Mouse (Mus musculus) hindbrain, embryonic 13.5 days (tissue): ENCODE measurements around the gene Ldlr. TPM values are rescaled to one million over a fixed set of nuclear protein-coding genes. Genes with fewer than 3 reads are reported as not detected.
A peak's percentile ranks its signal among the peaks of the same experiment; 100 is the strongest.

ENCODE experiments used
- ATAC-seq: fragments of 200-750 bp; cut with Nextera tagmentation; 2 replicates; pipeline ENCODE4 v1.8.0; 2017; ENCODE audit warnings: moderate TSS enrichment; ENCODE audit not compliant: low FRiP score
- H3K27ac ChIP-seq: fragments of 300-500 bp; sonication (generic); 2 replicates; pipeline ENCODE4 v1.5.1; 2015; ENCODE audit warnings: inconsistent platforms, mild to moderate bottlenecking, moderate library complexity
- H3K27me3 ChIP-seq: fragments of 300-500 bp; sonication (generic); 2 replicates; pipeline ENCODE4 v1.6.1; 2015; ENCODE audit warnings: mild to moderate bottlenecking, inconsistent platforms
- H3K36me3 ChIP-seq: fragments of 300-500 bp; sonication (generic); 2 replicates; pipeline ENCODE4 v1.6.1; 2015; ENCODE audit warnings: mild to moderate bottlenecking, inconsistent platforms
- H3K4me1 ChIP-seq: fragments of 300-500 bp; sonication (generic); replicated peaks from 2 replicates; pipeline ENCODE4 v1.6.1; 2015; ENCODE audit warnings: inconsistent platforms
- H3K4me2 ChIP-seq: fragments of 300-500 bp; sonication (generic); 2 replicates; pipeline ENCODE4 v1.6.1; 2015; ENCODE audit warnings: inconsistent platforms, mild to moderate bottlenecking, moderate library complexity
- H3K4me3 ChIP-seq: fragments of 300-500 bp; sonication (generic); 2 replicates; pipeline ENCODE4 v1.5.1; 2015; ENCODE audit warnings: mild to moderate bottlenecking, inconsistent platforms
- H3K9ac ChIP-seq: fragments of 300-500 bp; sonication (generic); 2 replicates; pipeline ENCODE4 v1.6.1; 2015; ENCODE audit warnings: mild to moderate bottlenecking, inconsistent platforms
- H3K9me3 ChIP-seq: fragments of 300-500 bp; sonication (generic); 2 replicates; pipeline ENCODE4 v1.6.1; 2016; ENCODE audit warnings: inconsistent platforms
- WGBS: fragments of 180-500 bp; shearing (Covaris S2); methylation state at CpG from one replicate; pipeline ENCODE4 v1.1.7; 2015; 5-methylcytosine and 5-hydroxymethylcytosine counted together
- polyA plus RNA-seq: library from polyadenylated mRNA; unstranded; fragments of >200 nt; fragmentation: Nextera tagmentation; extraction: Ambion mirVana; gene quantifications from 2 replicates; pipeline ENCODE4 v1.2.1, GENCODE M21; 2015

The Ldlr gene
- polyA plus RNA-seq, 1 experiment from 2014 or later: 12.4 TPM

DNA sequence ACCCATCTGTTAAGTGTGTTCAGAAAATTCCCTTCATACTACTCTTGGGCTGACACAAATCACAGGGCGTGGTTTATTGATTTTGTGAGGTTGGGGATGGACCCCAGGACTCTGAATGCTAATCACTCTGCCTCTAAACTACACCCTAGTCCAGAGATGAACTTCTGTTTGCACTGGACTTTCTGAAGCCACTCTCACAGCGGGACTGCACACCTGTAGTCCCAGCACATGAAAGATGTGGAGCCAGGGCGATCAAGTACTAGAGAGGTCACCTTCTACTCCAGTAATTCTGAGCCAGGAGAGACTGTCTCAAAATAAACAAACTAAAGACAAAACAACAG is 75.7 kb downstream of the Ldlr start:
- ATAC-seq: no peak
- Histone ChIP-seq H3K9me3 (no peaks in the 10 kb centered on the region), H3K27me3 (peaks cover 9% of the 10 kb centered on the region; the same call in 1 of the 2 replicates), H3K4me3 (peak overlapping the region; percentile 64), H3K4me1 (peaks cover 28% of the 10 kb centered on the region), H3K36me3 (no peaks in the 10 kb centered on the region), H3K9ac (no peak overlapping the region), H3K27ac (no peak overlapping the region), H3K4me2 (peak overlapping the region; percentile 81)
- WGBS: 46% methylated on average over 3 of the region's 3 CpGs

Other genes with a start within 250 kb of the Ldlr start
- 57.0 and 61.8 TPM in 2 replicates for gene Tmed1, start 213.2 kb upstream of the Ldlr start, polyA plus RNA-seq
- gene AB124611, start 197.3 kb upstream of the Ldlr start, polyA plus RNA-seq: 3.4 and 3.8 TPM in 2 replicates
- gene Carm1, start 176.6 kb upstream of the Ldlr start, polyA plus RNA-seq: 29.4 and 29.9 TPM in 2 replicates
- 53.5 and 55.0 TPM in 2 replicates for gene Timm29, start 130.8 kb upstream of the Ldlr start, polyA plus RNA-seq
- gene Yipf2, start 130.7 kb upstream of the Ldlr start, polyA plus RNA-seq: 25.7 and 27.7 TPM in 2 replicates
- gene Smarca4, start 107.3 kb upstream of the Ldlr start, polyA plus RNA-seq: 156 and 158 TPM in 2 replicates
- gene Spc24, start 36.8 kb downstream of the Ldlr start, polyA plus RNA-seq: 22.0 and 26.4 TPM in 2 replicates
- 4.7 and 5.0 TPM in 2 replicates for gene Kank2, start 75.3 kb downstream of the Ldlr start, polyA plus RNA-seq
- gene Angptl8, start 112.0 kb downstream of the Ldlr start, polyA plus RNA-seq: 0.39 and 0.53 TPM in 2 replicates
- gene Dock6, start 129.2 kb downstream of the Ldlr start, polyA plus RNA-seq: 17.2 and 18.2 TPM in 2 replicates
- gene Rab3d, start 194.7 kb downstream of the Ldlr start, polyA plus RNA-seq: 15.9 and 18.5 TPM in 2 replicates
- gene Ccdc159, start 204.0 kb downstream of the Ldlr start, polyA plus RNA-seq: 8.9 and 10.4 TPM in 2 replicates
- gene Tmem205, start 204.1 kb downstream of the Ldlr start, polyA plus RNA-seq: 47.1 and 48.2 TPM in 2 replicates
- gene Plppr2, start 213.6 kb downstream of the Ldlr start, polyA plus RNA-seq: 67.5 and 71.4 TPM in 2 replicates
- gene Swsap1, start 232.3 kb downstream of the Ldlr start, polyA plus RNA-seq: 9.1 and 9.7 TPM in 2 replicates
- 1.9 and 2.2 TPM in 2 replicates for gene Epor, start 240.0 kb downstream of the Ldlr start, polyA plus RNA-seq